Mouse (Mus musculus): ENCODE measurements around the gene Mtmr1. TPM values are rescaled to one million over a fixed set of nuclear protein-coding genes. Genes with fewer than 3 reads are reported as not detected.

The Mtmr1 gene
- total RNA-seq (2023): 10 to 100 TPM; 37.1 to 37.3 TPM

DNA sequence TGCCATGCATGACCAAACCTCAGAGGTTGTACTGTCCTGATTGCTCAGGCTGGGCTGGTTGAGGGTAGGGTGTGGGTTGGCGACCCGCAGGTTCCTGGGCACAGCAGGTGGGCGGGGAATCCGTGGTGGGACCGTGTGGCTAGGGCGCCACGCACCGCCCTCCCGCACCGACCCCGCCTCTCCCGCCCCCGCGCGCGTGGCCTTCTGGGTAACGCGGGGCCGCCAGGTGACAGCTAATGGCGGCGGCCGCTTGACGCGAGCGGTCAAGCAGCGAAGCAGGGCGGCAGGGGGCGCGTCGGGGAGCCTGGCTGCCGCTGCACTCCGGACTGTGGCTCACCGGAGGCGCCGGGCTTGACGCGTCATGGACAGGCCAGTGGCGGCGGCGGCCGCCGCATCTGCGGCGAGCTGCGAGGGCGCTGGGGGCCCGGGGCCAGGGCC lies at the start of gene Mtmr1:
Gene Mtmr1, plus strand, starts transcription at position 207 of the 438 bp plus-strand sequence.

Other genes with a start within 250 kb of the Mtmr1 start
- gene Mtm1, start 154.0 kb upstream of the Mtmr1 start, total RNA-seq (2023): 10 to 100 TPM in 1 of 2 experiments, 1 to 10 TPM in 1; 9.1 to 10.3 TPM
- gene Cd99l2, start 128.1 kb downstream of the Mtmr1 start, total RNA-seq (2023): 1 to 10 TPM; 6.1 to 9.9 TPM
- 10 to 100 TPM; 15.8 to 16.2 TPM for gene Hmgb3, start 191.2 kb downstream of the Mtmr1 start, total RNA-seq (2023)

Measured in T-cell, adult 66 days (primary cell).